Mouse (Mus musculus): ENCODE results near the gene Pdik1l. TPM values are rescaled to one million over a fixed set of nuclear protein-coding genes. Genes with fewer than 3 reads are reported as not detected.

Pdik1l gene
- polyA plus RNA-seq, 1 experiment from 2014 or later = 46.5 TPM

DNA sequence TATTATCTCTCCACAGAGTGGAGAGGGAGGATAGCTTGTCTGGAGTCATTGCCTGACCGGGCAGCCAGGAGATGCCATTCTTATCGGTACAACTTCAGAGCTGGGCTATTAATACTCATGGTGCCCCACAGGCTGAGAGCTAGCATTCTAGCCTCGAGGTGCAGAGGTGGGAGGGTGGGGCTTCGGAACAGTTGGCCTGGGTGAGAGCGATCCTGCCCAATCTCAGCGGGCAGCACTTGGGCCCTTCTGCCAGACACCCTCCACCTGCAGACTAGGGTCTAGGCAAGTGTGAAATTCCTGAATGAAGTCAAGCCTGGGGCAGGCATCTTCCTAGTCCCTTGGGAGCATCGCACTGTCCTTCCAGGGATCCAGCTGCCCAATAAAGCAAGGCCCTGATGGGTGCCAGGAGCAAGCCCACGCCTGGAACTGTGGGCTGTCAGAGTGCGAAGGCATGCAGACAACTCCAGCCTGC lies 6.0 kb upstream of the Pdik1l start:
- no peak for ATAC-seq
- no peak overlapping the region for H3K4me3 ChIP-seq (ENCODE audit: low read depth, low read length)
- H3K36me3 ChIP-seq (ENCODE audit: control insufficient read depth, insufficient read depth, low read length) = no peaks in the 10 kb centered on the region
- no peak overlapping the region for H3K9ac ChIP-seq (ENCODE audit: low read depth, low read length)
- WGBS = 75% methylated on average over 9 of the region's 9 CpGs
- no peaks in the 10 kb centered on the region for H3K9me3 ChIP-seq (replicated peaks; ENCODE audit: control insufficient read depth, low read length, poor library complexity, severe bottlenecking)
- H3K4me2 ChIP-seq (ENCODE audit: low read length) = no peak overlapping the region
- H3K27ac ChIP-seq (ENCODE audit: low read length) = no peak overlapping the region
- no peaks in the 10 kb centered on the region for H3K27me3 ChIP-seq (ENCODE audit: control insufficient read depth, insufficient read depth, low read depth, low read length)
- H3K4me1 ChIP-seq (ENCODE audit: control insufficient read depth, insufficient read depth, low read length) = peaks cover 2% of the 10 kb centered on the region

DNA sequence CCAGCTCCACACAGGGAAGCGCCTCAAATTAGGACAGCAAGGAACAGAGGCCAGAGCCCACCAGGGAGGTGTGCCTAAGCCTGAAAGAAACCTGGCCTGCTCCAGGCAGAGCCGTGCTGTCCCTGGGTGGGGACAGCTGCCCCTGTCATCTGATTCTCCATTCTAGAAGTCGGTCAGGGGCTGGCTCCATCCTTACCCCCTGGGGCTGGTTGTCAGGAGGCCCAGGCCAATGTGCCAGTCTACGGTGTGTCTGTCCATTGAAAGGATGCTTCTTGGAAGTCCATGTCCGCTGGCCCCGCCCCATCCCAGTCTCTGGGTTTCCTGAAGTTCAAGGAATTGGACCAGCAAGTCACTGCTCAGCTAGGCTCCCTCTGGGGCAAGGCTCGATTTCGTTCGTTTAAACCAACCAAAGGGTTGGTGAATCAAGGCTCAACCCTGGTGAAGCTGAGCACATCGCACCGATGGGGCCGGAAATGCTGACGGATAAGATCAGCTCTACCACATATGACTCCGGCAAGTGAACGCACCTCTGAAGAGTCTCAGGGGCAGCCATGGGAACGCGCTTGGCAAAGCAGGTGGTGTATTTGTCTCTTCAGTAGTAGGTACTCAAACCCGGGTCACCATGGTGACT lies 5.5 kb upstream of the Pdik1l start:
- peaks cover 8% of the 10 kb centered on the region for H3K4me1 ChIP-seq (ENCODE audit: control insufficient read depth, insufficient read depth, low read length)
- H3K27me3 ChIP-seq (ENCODE audit: control insufficient read depth, insufficient read depth, low read depth, low read length) = no peaks in the 10 kb centered on the region
- H3K9ac ChIP-seq (ENCODE audit: low read depth, low read length) = no peak overlapping the region
- no peaks in the 10 kb centered on the region for H3K36me3 ChIP-seq (ENCODE audit: control insufficient read depth, insufficient read depth, low read length)
- H3K27ac ChIP-seq (ENCODE audit: low read length) = no peak overlapping the region
- no peak overlapping the region for H3K4me3 ChIP-seq (ENCODE audit: low read depth, low read length)
- no peak for ATAC-seq
- H3K9me3 ChIP-seq (replicated peaks; ENCODE audit: control insufficient read depth, low read length, poor library complexity, severe bottlenecking) = no peaks in the 10 kb centered on the region
- 73% methylated on average over 18 of the region's 18 CpGs for WGBS
- no peak overlapping the region for H3K4me2 ChIP-seq (ENCODE audit: low read length)

DNA sequence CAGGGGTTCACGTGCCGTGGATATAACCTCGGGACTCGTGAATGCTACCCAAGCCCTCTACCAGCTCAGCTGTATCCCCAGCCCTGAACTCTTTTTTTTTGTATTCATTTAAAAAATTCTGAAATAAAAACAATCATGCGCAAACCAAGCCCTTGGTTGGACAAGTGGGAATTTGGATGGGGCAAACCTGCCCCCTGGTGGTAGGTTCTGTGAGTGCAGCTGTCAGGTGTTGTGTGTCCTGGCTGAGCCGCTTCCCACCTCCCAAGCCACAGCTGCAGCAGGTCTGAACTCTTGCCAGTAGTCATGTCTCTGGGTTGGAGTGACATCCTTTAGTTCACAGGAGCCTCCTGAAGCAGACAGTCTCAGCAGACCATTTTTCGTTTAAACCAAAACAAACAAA lies 4.4 kb upstream of the Pdik1l start:
- no peaks in the 10 kb centered on the region for H3K36me3 ChIP-seq (ENCODE audit: control insufficient read depth, insufficient read depth, low read length)
- H3K27ac ChIP-seq (ENCODE audit: low read length) = no peak overlapping the region
- no peak for ATAC-seq
- 20% methylated on average over 7 of the region's 7 CpGs for WGBS
- no peaks in the 10 kb centered on the region for H3K27me3 ChIP-seq (ENCODE audit: control insufficient read depth, insufficient read depth, low read depth, low read length)
- no peaks in the 10 kb centered on the region for H3K9me3 ChIP-seq (replicated peaks; ENCODE audit: control insufficient read depth, low read length, poor library complexity, severe bottlenecking)
- peaks cover 8% of the 10 kb centered on the region for H3K4me1 ChIP-seq (ENCODE audit: control insufficient read depth, insufficient read depth, low read length)
- no peak overlapping the region for H3K4me2 ChIP-seq (ENCODE audit: low read length)
- H3K9ac ChIP-seq (ENCODE audit: low read depth, low read length) = no peak overlapping the region
- H3K4me3 ChIP-seq (ENCODE audit: low read depth, low read length) = no peak overlapping the region

DNA sequence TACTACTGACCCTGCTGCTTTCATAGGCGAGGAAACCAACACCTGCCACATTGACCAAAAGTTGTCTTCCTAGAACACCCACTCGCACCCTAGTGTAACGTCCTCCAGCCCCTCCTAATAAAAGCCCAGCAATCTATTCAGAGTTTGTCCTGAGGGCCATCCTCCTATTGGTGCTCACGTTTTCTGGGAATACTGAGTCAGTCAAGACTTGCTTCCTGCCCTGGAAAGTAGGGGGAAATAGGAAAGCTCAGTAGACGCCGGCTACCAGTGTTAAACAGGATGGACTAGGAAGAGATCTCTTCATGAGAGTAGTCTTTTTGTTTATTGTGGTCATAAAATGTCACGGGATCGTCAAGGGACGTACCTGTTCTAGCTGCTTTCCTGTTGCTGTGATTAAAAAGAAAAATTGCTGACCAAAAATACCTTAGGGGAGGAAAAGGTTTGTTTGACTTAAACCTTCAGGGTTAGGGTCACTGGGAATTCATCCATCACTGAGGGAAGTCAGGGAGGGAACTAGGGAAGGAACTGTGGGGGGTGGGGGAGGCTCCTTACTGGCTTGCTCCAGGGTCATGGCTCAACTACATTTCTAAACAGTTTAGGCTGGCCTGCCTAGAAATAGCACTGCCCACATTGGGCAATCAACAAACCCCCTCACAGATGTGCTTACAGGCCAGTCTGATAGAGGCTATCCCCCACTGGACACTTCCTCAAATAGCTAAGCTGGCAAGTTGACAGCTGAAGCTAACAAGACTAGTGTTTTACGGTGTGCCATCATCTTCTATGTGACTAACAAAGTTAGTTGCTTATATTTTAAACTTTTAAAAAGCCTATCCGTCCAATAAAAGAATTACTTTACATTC lies 932 bp upstream of the Pdik1l start:
- Histone ChIP-seq H3K36me3 (ENCODE audit: control insufficient read depth, insufficient read depth, low read length) (no peaks in the 10 kb centered on the region; the same call in 1 of the 2 replicates), H3K4me1 (ENCODE audit: control insufficient read depth, insufficient read depth, low read length) (peaks cover 17% of the 10 kb centered on the region), H3K4me3 (ENCODE audit: low read depth, low read length) (peak overlapping the region; percentile 81), H3K27ac (ENCODE audit: low read length) (peak overlapping the region; percentile 100), H3K4me2 (ENCODE audit: low read length) (peak overlapping the region; percentile 77), H3K9ac (ENCODE audit: low read depth, low read length) (peak overlapping the region; percentile 100), H3K27me3 (ENCODE audit: control insufficient read depth, insufficient read depth, low read depth, low read length) (no peaks in the 10 kb centered on the region), H3K9me3 (replicated peaks; ENCODE audit: control insufficient read depth, low read length, poor library complexity, severe bottlenecking) (no peaks in the 10 kb centered on the region)
- 53% methylated on average over 11 of the region's 11 CpGs for WGBS
- no peak for ATAC-seq

DNA sequence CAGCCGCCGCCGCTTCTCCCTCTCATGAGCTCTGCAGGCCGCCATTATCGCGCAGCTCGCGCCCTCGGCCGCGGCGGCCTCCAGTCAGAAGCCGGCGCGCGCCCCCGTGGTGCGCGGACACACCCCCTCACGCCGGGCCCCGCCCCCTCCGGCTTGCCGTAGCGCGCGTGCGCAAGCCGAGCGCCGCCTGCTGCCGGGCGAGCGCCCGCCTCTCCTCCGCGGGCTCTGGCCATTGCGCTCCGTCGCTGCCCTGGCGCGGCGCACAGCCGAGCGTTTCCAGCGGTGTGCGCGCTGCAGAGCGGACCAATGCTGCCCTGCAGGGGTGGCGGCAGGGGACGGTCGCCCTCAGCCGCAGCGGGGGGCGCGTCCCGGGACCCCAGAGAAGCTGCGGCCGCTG lies 529 bp downstream of the Pdik1l start:
- H3K27me3 ChIP-seq (ENCODE audit: control insufficient read depth, insufficient read depth, low read depth, low read length) = no peaks in the 10 kb centered on the region
- peak; percentile 96 for ATAC-seq
- H3K4me3 ChIP-seq (ENCODE audit: low read depth, low read length) = peak overlapping the region; percentile 81
- peak overlapping the region; percentile 77 for H3K4me2 ChIP-seq (ENCODE audit: low read length)
- H3K4me1 ChIP-seq (ENCODE audit: control insufficient read depth, insufficient read depth, low read length) = peaks cover 17% of the 10 kb centered on the region
- under 1% methylated on average over 52 of the region's 59 CpGs for WGBS
- H3K27ac ChIP-seq (ENCODE audit: low read length) = peak overlapping the region; percentile 100
- peak overlapping the region; percentile 100 for H3K9ac ChIP-seq (ENCODE audit: low read depth, low read length)
- H3K9me3 ChIP-seq (replicated peaks; ENCODE audit: control insufficient read depth, low read length, poor library complexity, severe bottlenecking) = no peaks in the 10 kb centered on the region
- H3K36me3 ChIP-seq (ENCODE audit: control insufficient read depth, insufficient read depth, low read length) = peaks cover 1% of the 10 kb centered on the region

DNA sequence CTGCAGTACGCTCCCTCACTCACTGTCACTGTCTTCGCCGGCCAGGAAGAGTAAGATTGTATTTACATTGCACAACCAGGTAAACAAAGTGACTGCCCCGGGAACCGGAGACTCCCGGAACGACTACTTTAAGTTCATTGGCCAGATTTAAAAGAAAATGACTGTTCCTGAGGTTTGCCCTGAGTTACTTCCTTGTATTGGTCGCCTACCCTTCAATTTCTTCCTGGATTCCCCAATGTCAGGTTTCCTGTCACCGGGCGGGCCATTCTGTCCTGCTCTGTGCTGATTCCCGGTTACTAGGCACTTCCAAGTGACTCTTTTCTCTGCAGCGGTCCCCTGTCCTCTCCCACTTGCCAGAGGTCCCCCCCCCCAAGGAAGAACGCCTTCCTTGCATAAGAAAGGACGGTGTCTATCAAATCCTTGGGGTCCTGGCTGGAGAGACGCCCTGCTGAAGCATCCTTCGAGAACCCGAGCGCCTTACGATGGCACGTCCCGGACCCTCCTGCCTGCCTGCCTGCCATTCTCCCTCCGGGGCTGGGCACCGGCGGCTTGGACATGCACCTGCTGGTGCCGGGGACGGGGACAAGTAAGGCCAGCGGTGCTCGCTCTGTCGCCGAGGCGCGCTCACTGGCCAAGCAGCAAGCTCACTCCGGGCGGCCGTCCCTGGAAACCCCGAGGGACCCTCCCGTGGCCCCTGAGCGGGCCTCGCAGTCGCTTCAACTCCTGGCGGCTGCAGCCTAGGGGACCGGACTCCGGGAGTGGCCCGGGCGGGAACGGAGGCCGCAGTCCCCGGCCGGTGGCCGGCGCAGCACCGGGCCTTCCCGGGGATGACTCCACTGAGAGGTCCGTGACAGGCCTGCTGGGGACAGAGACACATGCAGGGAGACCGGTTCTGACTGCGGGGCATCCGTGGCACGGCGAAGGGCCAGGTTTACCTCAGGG lies 1.2 kb downstream of the Pdik1l start:
- Histone ChIP-seq H3K4me3 (ENCODE audit: low read depth, low read length) (peak overlapping the region; percentile 81), H3K9ac (ENCODE audit: low read depth, low read length) (peak overlapping the region; percentile 100), H3K27me3 (ENCODE audit: control insufficient read depth, insufficient read depth, low read depth, low read length) (no peaks in the 10 kb centered on the region), H3K9me3 (replicated peaks; ENCODE audit: control insufficient read depth, low read length, poor library complexity, severe bottlenecking) (no peaks in the 10 kb centered on the region), H3K27ac (ENCODE audit: low read length) (peak overlapping the region; percentile 100), H3K4me1 (ENCODE audit: control insufficient read depth, insufficient read depth, low read length) (peaks cover 17% of the 10 kb centered on the region), H3K4me2 (ENCODE audit: low read length) (peak overlapping the region; percentile 96), H3K36me3 (ENCODE audit: control insufficient read depth, insufficient read depth, low read length) (peaks cover 6% of the 10 kb centered on the region)
- whole genome bisulfite sequencing = 3% methylated on average over 55 of the region's 59 CpGs
- peak; percentile 1; the same call in 1 of the 2 replicates for ATAC-seq

DNA sequence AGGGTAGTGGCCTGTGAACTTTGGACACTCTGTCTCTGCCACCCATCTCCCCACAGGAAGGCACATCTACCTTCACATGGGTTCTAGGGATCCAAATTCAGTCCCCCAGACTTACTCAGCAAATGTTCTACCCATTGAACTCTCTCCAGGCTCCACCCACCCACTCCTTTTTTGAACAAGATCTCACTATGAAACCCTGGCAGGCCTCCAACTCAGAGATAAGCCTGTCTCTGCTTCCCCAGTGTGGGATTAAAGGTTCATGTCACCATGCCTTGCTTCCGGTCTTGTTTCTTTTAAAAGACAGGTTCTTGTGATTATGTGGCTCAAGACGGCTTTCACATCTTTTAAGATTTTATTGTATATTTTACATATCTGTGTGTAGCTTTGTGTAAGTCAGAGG lies 2.8 kb downstream of the Pdik1l start:
- peaks cover 12% of the 10 kb centered on the region for H3K36me3 ChIP-seq (ENCODE audit: control insufficient read depth, insufficient read depth, low read length)
- H3K9ac ChIP-seq (ENCODE audit: low read depth, low read length) = no peak overlapping the region
- H3K27ac ChIP-seq (ENCODE audit: low read length) = no peak overlapping the region
- no peak overlapping the region for H3K4me3 ChIP-seq (ENCODE audit: low read depth, low read length)
- no peak overlapping the region for H3K4me2 ChIP-seq (ENCODE audit: low read length)
- 93% methylated on average over 2 of the region's 2 CpGs for WGBS
- H3K9me3 ChIP-seq (replicated peaks; ENCODE audit: control insufficient read depth, low read length, poor library complexity, severe bottlenecking) = no peaks in the 10 kb centered on the region
- peaks cover 17% of the 10 kb centered on the region for H3K4me1 ChIP-seq (ENCODE audit: control insufficient read depth, insufficient read depth, low read length)
- H3K27me3 ChIP-seq (ENCODE audit: control insufficient read depth, insufficient read depth, low read depth, low read length) = no peaks in the 10 kb centered on the region
- no peak for ATAC-seq

DNA sequence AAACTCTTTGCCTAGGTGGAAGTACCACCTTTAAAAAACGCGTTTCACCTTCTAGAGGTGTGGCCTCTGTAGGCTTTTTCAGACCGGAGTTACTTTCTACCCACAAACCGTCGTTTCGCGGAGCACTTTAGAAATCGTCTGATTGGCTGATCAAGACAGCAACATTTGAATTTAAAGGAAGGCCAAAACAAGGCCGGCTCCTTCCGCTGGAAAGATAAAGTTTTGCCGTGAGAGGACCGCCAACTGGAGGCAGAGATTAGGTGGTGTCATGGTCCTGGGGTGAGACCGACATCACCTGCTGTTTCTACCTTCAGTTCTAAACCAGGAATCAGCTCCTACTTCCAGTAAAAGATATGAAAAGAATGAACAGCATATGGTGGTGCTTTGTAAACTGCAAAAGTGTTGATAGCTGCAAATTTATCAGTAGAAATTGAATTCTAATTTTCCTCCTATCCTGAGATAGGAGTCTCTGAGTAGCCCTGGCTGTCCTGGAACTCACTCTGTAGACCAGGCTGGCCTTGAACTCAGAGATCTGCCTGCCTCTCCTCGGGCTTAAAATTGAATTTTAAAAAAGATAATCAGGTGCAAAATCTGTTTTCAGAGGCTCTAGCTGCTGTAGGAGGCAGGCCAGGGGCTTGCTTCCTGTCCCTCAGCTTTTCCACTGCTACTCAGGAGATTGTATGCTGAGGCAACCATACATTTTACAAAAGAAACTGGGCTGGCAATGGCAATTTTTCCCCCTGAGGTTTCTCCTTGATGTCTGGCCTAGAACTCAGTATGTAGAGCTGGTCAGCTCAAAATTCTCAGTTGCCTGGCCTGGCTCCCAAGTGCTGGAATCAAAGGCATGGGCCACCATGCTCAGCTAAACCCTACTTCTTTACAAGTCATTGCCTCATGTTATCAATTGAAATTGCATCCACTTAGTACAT lies 14.0 kb downstream of the Pdik1l start:
- Histone ChIP-seq H3K4me2 (ENCODE audit: low read length) (peak overlapping the region; percentile 1; the same call in 1 of the 2 replicates), H3K9ac (ENCODE audit: low read depth, low read length) (no peak overlapping the region), H3K27ac (ENCODE audit: low read length) (no peak overlapping the region), H3K36me3 (ENCODE audit: control insufficient read depth, insufficient read depth, low read length) (peaks cover 18% of the 10 kb centered on the region), H3K9me3 (replicated peaks; ENCODE audit: control insufficient read depth, low read length, poor library complexity, severe bottlenecking) (no peaks in the 10 kb centered on the region), H3K27me3 (ENCODE audit: control insufficient read depth, insufficient read depth, low read depth, low read length) (no peaks in the 10 kb centered on the region), H3K4me1 (ENCODE audit: control insufficient read depth, insufficient read depth, low read length) (no peaks in the 10 kb centered on the region), H3K4me3 (ENCODE audit: low read depth, low read length) (no peak overlapping the region)
- ATAC-seq = no peak
- 6% methylated on average over 14 of the region's 14 CpGs for WGBS

Measured in midbrain, embryonic 16.5 days (tissue).